Mouse (Mus musculus): ENCODE results near the gene 4930407I10Rik. TPM values are rescaled to one million over a fixed set of nuclear protein-coding genes. Genes with fewer than 3 reads are reported as not detected.

4930407I10Rik gene
- polyA plus RNA-seq (2015; fragmentation: Nextera tagmentation; extraction: Ambion mirVana): not detected in 2 replicates

GRCm38 (mm10) chr15:82058719-82059201 is at the start of gene 4930407I10Rik:
Gene 4930407I10Rik, plus strand, starts transcription at chr15:82059151.
- WGBS: 83% methylated on average over 1 of the region's 1 CpGs
- no peak within 1 kb of the TSS for H3K9ac ChIP-seq (replicated peaks)
- H3K4me3 ChIP-seq (replicated peaks): no peak within 1 kb of the TSS
- 0 out of 2 replicates have a peak, but pooled peaks cover 3% of the 10 kb centered on the region for H3K27me3 ChIP-seq (replicated peaks)
- no peak within 1 kb of the TSS for H3K4me2 ChIP-seq
- H3K27ac ChIP-seq (replicated peaks): no peak within 1 kb of the TSS
- no peak for ATAC-seq (ENCODE audit: low FRiP score)
- no peaks in the 10 kb centered on the region for H3K9me3 ChIP-seq (replicated peaks)
- no peaks in the 10 kb centered on the region for H3K4me1 ChIP-seq
- no peaks in the 10 kb centered on the region for H3K36me3 ChIP-seq

DNA sequence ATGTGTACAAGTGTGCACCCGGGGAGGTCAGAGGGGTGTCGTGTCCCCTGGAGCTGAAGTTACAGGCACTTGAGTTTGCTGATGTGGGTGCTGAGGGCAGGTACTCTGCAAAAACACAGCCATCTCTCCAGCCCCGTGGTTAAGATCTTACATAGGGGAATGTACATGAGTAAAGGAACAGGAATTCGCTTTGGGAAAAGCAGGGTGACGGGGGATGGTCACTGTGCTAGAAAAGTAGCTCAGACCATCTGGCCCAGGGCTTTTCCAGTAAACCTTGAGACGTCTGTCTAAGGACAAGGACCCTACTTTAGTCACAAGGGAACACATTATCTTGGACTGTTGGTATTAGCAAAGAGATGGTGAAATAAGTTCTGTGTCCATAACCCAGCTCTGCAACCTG is 47.0 kb upstream of the 4930407I10Rik start:
- Histone ChIP-seq H3K9ac (replicated peaks) (no peak overlapping the region), H3K36me3 (0 out of 2 replicates have a peak, but pooled peaks cover 3% of the 10 kb centered on the region), H3K9me3 (replicated peaks) (no peaks in the 10 kb centered on the region), H3K4me2 (no peak overlapping the region), H3K4me3 (replicated peaks) (no peak overlapping the region), H3K27ac (replicated peaks) (no peak overlapping the region), H3K27me3 (replicated peaks) (no peaks in the 10 kb centered on the region), H3K4me1 (peaks cover 29% of the 10 kb centered on the region)
- no peak for ATAC-seq (ENCODE audit: low FRiP score)
- 93% methylated on average over 6 of the region's 6 CpGs for WGBS

- H3K4me3 ChIP-seq (replicated peaks): peak overlapping the region; percentile 92
- no peak for ATAC-seq (ENCODE audit: low FRiP score)
- peaks cover 13% of the 10 kb centered on the region for H3K36me3 ChIP-seq
- peaks cover 35% of the 10 kb centered on the region for H3K4me1 ChIP-seq
- 21% methylated on average over 9 of the region's 9 CpGs for WGBS
- H3K27me3 ChIP-seq (replicated peaks): no peaks in the 10 kb centered on the region
- H3K4me2 ChIP-seq: peak overlapping the region; percentile 93
- H3K27ac ChIP-seq (replicated peaks): peak overlapping the region; percentile 87
- H3K9me3 ChIP-seq (replicated peaks): no peaks in the 10 kb centered on the region
- H3K9ac ChIP-seq (replicated peaks): peak overlapping the region; percentile 93
Observed at GRCm38 (mm10) chr15:82014745-82015391, 44.1 kb upstream of the 4930407I10Rik start.

- ATAC-seq (ENCODE audit: low FRiP score): peak; percentile 60
- Histone ChIP-seq H3K27me3 (replicated peaks) (no peaks in the 10 kb centered on the region), H3K4me2 (peak overlapping the region; percentile 93), H3K4me3 (replicated peaks) (peak overlapping the region; percentile 92), H3K9me3 (replicated peaks) (no peaks in the 10 kb centered on the region), H3K27ac (replicated peaks) (peak overlapping the region; percentile 87), H3K4me1 (peaks cover 35% of the 10 kb centered on the region), H3K9ac (replicated peaks) (peak overlapping the region; percentile 93), H3K36me3 (peaks cover 16% of the 10 kb centered on the region)
- WGBS: under 1% methylated on average over 38 of the region's 39 CpGs
Observed at GRCm38 (mm10) chr15:82015392-82016100, 43.4 kb upstream of the 4930407I10Rik start.

DNA sequence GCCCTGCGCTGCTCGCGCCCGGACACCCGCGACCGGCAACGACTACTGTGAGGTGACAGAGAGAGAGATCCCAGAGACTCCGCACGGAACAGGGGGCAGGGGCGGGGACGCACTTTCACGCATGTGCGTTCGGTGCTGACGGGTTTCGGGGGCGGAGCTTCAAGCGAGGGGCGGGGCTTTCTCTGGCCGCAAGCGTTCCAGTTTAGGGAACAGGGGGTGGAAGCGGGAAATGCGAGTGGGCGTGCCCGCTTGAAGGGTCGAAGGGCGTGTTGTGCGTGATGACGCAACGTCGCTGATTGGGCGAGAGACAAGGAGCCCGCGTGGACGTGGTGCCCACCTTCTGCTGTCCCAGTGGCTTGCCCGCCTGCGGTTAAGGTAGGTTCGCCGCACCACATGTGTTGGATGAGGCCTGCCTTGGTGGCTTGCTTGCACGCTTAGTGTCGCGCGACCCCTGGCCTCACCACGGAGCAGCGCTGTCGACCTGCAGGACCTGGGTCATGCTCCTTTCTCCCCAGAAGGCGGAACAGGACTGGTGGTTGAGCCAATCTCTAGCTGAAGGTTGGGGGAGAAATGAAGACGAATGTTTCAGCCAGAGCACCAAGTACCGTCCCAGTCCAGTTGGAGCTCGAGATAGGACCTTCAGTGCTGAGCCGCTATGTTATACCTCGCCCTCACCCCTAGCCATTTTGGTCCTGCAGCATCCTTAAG is 42.7 kb upstream of the 4930407I10Rik start:
- ATAC-seq (ENCODE audit: low FRiP score): peak; percentile 97
- WGBS: under 1% methylated on average over 53 of the region's 53 CpGs
- Histone ChIP-seq H3K9me3 (replicated peaks) (no peaks in the 10 kb centered on the region), H3K27me3 (replicated peaks) (no peaks in the 10 kb centered on the region), H3K9ac (replicated peaks) (peak overlapping the region; percentile 93), H3K27ac (replicated peaks) (peak overlapping the region; percentile 87), H3K4me2 (peak overlapping the region; percentile 93), H3K4me1 (peaks cover 35% of the 10 kb centered on the region), H3K4me3 (replicated peaks) (peak overlapping the region; percentile 92), H3K36me3 (peaks cover 16% of the 10 kb centered on the region)

DNA sequence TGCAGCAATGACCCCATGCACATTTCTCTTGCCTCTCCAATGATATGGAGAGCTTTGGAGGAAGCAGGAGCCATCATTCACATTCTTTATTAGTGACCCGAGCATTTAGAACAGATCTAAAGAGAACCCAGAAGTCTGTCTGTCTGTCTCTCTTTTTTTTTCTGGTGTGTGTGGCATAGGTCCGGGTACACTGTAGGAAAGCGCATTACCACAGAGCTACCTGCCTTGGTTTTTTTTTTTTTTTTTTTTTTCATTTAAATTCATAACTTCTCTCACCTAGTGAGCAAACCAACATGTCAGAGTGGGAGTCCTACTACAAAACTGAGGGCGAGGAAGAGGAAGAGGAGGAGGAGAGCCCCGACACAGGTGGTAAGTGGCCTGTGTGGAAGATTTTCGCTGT is 42.1 kb upstream of the 4930407I10Rik start:
- 26% methylated on average over 6 of the region's 6 CpGs for WGBS
- H3K9me3 ChIP-seq (replicated peaks): no peaks in the 10 kb centered on the region

GRCm38 (mm10) chr15:82017461-82017860 is 41.5 kb upstream of the 4930407I10Rik start:
- H3K4me3 ChIP-seq (replicated peaks): no peak overlapping the region
- H3K27me3 ChIP-seq (replicated peaks): no peaks in the 10 kb centered on the region
- no peak for ATAC-seq (ENCODE audit: low FRiP score)
- H3K36me3 ChIP-seq: peaks cover 23% of the 10 kb centered on the region
- H3K9me3 ChIP-seq (replicated peaks): no peaks in the 10 kb centered on the region
- peaks cover 35% of the 10 kb centered on the region for H3K4me1 ChIP-seq
- H3K4me2 ChIP-seq: no peak overlapping the region
- no peak overlapping the region for H3K9ac ChIP-seq (replicated peaks)
- no peak overlapping the region for H3K27ac ChIP-seq (replicated peaks)
- WGBS: 79% methylated on average over 4 of the region's 4 CpGs

More for the DNA sequence above, 42.1 kb upstream of the 4930407I10Rik start:
- ATAC-seq (ENCODE audit: low FRiP score): no peak
- peaks cover 35% of the 10 kb centered on the region for H3K4me1 ChIP-seq
- H3K27me3 ChIP-seq (replicated peaks): no peaks in the 10 kb centered on the region
- peak overlapping the region; percentile 93 for H3K4me2 ChIP-seq
- peak overlapping the region; percentile 92 for H3K4me3 ChIP-seq (replicated peaks)
- peaks cover 20% of the 10 kb centered on the region for H3K36me3 ChIP-seq
- peak overlapping the region; percentile 85 for H3K27ac ChIP-seq (replicated peaks)
- H3K9ac ChIP-seq (replicated peaks): peak overlapping the region; percentile 77

GRCm38 (mm10) chr15:82019288-82019687 is 39.7 kb upstream of the 4930407I10Rik start:
- Histone ChIP-seq H3K4me1 (peaks cover 22% of the 10 kb centered on the region), H3K9me3 (replicated peaks) (no peaks in the 10 kb centered on the region), H3K27me3 (replicated peaks) (no peaks in the 10 kb centered on the region), H3K36me3 (peaks cover 41% of the 10 kb centered on the region), H3K27ac (replicated peaks) (no peak overlapping the region), H3K4me3 (replicated peaks) (no peak overlapping the region), H3K4me2 (no peak overlapping the region), H3K9ac (replicated peaks) (no peak overlapping the region)
- 90% methylated on average over 3 of the region's 3 CpGs for WGBS
- ATAC-seq (ENCODE audit: low FRiP score): no peak

GRCm38 (mm10) chr15:82022535-82023088 is 36.3 kb upstream of the 4930407I10Rik start:
- ATAC-seq (ENCODE audit: low FRiP score): no peak
- Histone ChIP-seq H3K36me3 (peaks cover 70% of the 10 kb centered on the region), H3K27me3 (replicated peaks) (no peaks in the 10 kb centered on the region), H3K4me3 (replicated peaks) (no peak overlapping the region), H3K27ac (replicated peaks) (no peak overlapping the region), H3K9me3 (replicated peaks) (no peaks in the 10 kb centered on the region), H3K9ac (replicated peaks) (no peak overlapping the region), H3K4me1 (peaks cover 2% of the 10 kb centered on the region; the same call in 1 of the 2 replicates), H3K4me2 (no peak overlapping the region)
- WGBS: 90% methylated on average over 13 of the region's 13 CpGs

DNA sequence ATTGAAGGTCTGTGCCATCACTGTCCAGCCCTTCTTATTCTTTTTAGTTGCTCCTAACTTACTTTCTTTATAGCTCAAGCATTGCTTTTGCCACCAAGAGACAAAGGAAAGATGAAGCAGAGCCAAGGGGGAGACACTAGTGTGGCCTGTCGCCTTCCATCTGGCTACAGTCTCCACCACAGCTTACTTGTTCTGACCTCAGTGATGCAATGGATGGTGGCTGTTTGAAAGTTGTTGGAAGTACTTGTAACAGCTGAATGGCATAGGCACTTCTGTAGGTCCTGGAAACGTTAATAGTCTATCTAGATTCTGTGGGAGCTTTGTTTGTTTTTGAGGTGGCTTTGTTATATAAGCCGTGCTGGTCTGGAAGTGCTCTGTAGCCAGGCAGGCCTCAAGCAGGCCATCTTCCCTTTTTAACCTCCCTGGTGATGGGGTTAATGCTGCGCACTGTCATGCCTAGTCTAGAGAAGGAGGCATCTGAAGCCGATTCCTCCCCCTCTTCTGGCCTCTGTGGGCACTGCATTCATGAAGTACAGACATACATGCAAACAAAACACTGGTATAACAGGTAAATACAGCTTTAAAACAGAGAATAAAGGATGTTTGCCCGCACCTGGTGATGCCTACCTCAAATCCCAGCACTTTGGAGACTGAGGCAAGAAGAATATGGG is 34.9 kb upstream of the 4930407I10Rik start:
- Histone ChIP-seq H3K4me2 (no peak overlapping the region), H3K9me3 (replicated peaks) (no peaks in the 10 kb centered on the region), H3K27me3 (replicated peaks) (no peaks in the 10 kb centered on the region), H3K36me3 (peaks cover 79% of the 10 kb centered on the region), H3K27ac (replicated peaks) (no peak overlapping the region), H3K9ac (replicated peaks) (no peak overlapping the region), H3K4me1 (no peaks in the 10 kb centered on the region), H3K4me3 (replicated peaks) (no peak overlapping the region)
- 93% methylated on average over 6 of the region's 6 CpGs for WGBS
- ATAC-seq (ENCODE audit: low FRiP score): no peak

- Histone ChIP-seq H3K27ac (replicated peaks) (no peak overlapping the region), H3K4me2 (no peak overlapping the region), H3K36me3 (peaks cover 92% of the 10 kb centered on the region), H3K4me1 (no peaks in the 10 kb centered on the region), H3K27me3 (replicated peaks) (no peaks in the 10 kb centered on the region), H3K9ac (replicated peaks) (no peak overlapping the region), H3K4me3 (replicated peaks) (no peak overlapping the region), H3K9me3 (replicated peaks) (no peaks in the 10 kb centered on the region)
- ATAC-seq (ENCODE audit: low FRiP score): no peak
- 92% methylated on average over 7 of the region's 7 CpGs for WGBS
Observed at GRCm38 (mm10) chr15:82027276-82027675, 31.7 kb upstream of the 4930407I10Rik start.
